Mouse (Mus musculus): ENCODE results near the gene Igfbp1. TPM values are rescaled to one million over a fixed set of nuclear protein-coding genes. Genes with fewer than 3 reads are reported as not detected.

Igfbp1 gene
- 0.12 TPM in 1 of 2 replicates, not detected in the other for polyA plus RNA-seq (2016; fragmentation: Nextera tagmentation; extraction: Ambion mirVana)

DNA sequence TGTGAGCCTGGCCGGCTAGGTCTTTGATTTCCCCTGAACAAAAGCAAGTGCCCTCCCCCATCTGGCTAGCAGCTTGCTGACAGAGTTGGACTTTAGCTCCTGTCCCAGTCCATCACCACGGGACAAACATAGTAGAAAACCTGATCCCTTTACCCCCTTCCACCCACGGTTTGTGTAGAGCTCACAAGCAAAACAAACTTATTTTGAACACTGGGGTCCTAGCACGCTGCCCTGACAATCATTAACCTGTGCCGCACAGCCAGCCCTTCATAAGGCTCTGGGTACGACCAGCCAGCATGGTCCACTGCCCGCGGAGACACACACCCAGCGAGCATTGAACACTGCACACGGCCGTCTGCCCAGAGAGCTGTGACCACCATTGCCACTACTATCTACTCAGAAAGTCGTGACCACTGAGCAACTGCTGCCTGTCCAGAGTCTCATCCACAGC, at the start of gene Igfbp1:
Gene Igfbp1, plus strand, starts transcription at position 292 of the 451 bp plus-strand sequence.
- 0 out of 2 replicates have a peak, but pooled peaks cover 4% of the 10 kb centered on the region for H3K27me3 ChIP-seq (replicated peaks; ENCODE audit: low read depth, poor library complexity, severe bottlenecking)
- H3K9me3 ChIP-seq: no peaks in the 10 kb centered on the region; the same call in 1 of the 2 replicates
- H3K4me1 ChIP-seq: peaks cover 19% of the 10 kb centered on the region
- peak within 1 kb of the TSS; percentile 58 for H3K27ac ChIP-seq (replicated peaks)
- WGBS: 53% methylated on average over 12 of the region's 12 CpGs
- DNase-seq (ENCODE audit: low spot score): no peak
- no peak within 1 kb of the TSS for H3K4me3 ChIP-seq
- no peaks in the 10 kb centered on the region for H3K36me3 ChIP-seq (replicated peaks)

DNA sequence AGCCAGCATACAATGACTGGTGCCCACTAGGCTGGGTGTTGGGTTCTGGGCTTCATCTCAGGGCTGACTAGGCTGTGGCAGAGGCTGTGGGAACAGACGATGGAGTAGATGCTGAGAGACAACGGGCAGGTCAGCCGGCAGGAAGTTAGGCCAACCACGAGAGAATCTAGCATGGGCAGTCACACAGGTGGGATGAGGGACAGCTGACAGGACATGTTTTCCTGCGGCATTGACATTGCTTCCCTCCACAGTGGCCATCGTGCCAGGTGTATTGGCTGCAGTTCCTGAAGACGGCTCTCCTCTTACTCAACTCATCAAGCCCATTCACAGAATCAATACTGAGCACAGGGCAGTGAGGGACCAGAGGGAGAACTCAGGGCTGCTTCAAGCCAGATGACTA, 49.6 kb upstream of the Igfbp1 start:
- H3K27me3 ChIP-seq (replicated peaks; ENCODE audit: low read depth, poor library complexity, severe bottlenecking): no peaks in the 10 kb centered on the region
- H3K4me1 ChIP-seq: peaks cover 5% of the 10 kb centered on the region; the same call in 1 of the 2 replicates
- H3K36me3 ChIP-seq (replicated peaks): no peaks in the 10 kb centered on the region; the same call in 1 of the 2 replicates
- no peak overlapping the region for H3K4me3 ChIP-seq
- DNase-seq (ENCODE audit: low spot score): no peak
- no peak overlapping the region for H3K27ac ChIP-seq (replicated peaks)
- H3K9me3 ChIP-seq: no peaks in the 10 kb centered on the region
- 90% methylated on average over 7 of the region's 7 CpGs for WGBS

DNA sequence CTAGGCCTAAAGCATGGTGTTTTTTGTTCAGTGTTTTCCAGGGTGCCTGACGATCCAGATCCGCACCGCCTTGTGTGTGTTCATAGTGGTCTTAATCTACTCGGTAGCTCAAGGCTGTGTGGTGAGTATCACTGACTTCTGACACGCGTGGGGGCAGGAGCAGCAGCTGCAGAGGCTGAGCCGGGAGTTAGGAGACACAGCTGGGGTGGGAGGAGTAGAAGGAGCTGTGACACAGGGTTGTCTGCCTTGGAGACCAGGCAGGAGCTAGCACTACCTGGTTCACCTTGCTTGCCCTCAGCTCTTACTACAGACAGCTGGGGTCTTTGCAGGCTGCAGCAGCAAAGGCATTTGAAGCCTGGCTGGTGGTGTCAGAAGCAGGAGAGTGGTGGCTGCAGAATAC, 48.1 kb upstream of the Igfbp1 start:
- H3K27me3 ChIP-seq (replicated peaks; ENCODE audit: low read depth, poor library complexity, severe bottlenecking): no peaks in the 10 kb centered on the region
- no peaks in the 10 kb centered on the region for H3K9me3 ChIP-seq
- H3K4me3 ChIP-seq: no peak overlapping the region
- H3K4me1 ChIP-seq: peaks cover 5% of the 10 kb centered on the region; the same call in 1 of the 2 replicates
- DNase-seq (ENCODE audit: low spot score): no peak
- H3K36me3 ChIP-seq (replicated peaks): no peaks in the 10 kb centered on the region; the same call in 1 of the 2 replicates
- WGBS: 72% methylated on average over 7 of the region's 7 CpGs
- H3K27ac ChIP-seq (replicated peaks): no peak overlapping the region; the same call in 1 of the 2 replicates

DNA sequence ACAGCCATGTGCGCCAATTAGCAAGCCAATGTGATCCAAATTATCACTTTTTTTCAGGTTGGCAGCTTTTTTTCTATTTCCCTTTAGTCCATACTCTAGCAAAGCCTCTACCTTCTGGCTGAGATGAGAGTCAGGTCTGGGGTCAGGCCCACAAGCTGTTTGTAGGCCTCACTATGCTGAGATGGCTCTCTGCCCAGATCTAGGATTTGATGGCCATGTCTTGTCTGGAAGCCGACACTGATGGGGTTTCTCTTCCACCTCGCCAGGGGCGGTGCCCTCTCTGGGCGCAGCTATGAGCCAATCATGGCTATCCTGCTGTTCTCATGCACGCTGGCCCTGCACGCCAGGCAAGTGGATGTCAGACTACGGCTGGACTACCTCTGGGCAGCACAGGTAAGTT, 47.1 kb upstream of the Igfbp1 start:
- Histone ChIP-seq H3K27ac (replicated peaks) (no peak overlapping the region), H3K9me3 (no peaks in the 10 kb centered on the region), H3K4me3 (no peak overlapping the region), H3K36me3 (replicated peaks) (no peaks in the 10 kb centered on the region), H3K4me1 (peaks cover 5% of the 10 kb centered on the region; the same call in 1 of the 2 replicates), H3K27me3 (replicated peaks; ENCODE audit: low read depth, poor library complexity, severe bottlenecking) (no peaks in the 10 kb centered on the region)
- DNase-seq (ENCODE audit: low spot score): no peak
- 96% methylated on average over 8 of the region's 8 CpGs for WGBS

DNA sequence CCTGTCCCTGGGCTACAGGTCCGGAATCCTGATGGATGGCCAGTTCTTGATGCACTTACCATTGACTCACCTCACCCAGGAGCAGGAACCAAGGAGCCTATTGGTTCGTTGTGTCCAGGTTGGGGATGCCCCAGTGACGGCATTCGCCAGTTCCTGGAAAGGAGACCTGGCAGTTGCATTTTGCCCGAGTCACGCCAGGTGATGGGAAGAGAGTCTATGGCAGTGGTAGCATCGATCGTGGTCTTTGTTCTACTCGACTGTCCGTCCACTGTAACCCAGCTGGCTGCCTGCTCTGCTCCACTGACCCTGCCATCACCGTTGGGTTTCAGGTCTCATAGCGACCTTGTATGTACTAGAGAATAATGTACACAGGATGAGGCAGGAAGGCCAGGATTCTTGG, 45.2 kb upstream of the Igfbp1 start:
- Histone ChIP-seq H3K36me3 (replicated peaks) (no peaks in the 10 kb centered on the region), H3K27ac (replicated peaks) (no peak overlapping the region), H3K4me3 (no peak overlapping the region), H3K27me3 (replicated peaks; ENCODE audit: low read depth, poor library complexity, severe bottlenecking) (no peaks in the 10 kb centered on the region), H3K9me3 (no peaks in the 10 kb centered on the region), H3K4me1 (peaks cover 5% of the 10 kb centered on the region; the same call in 1 of the 2 replicates)
- DNase-seq (ENCODE audit: low spot score): no peak
- 93% methylated on average over 12 of the region's 12 CpGs for WGBS

DNA sequence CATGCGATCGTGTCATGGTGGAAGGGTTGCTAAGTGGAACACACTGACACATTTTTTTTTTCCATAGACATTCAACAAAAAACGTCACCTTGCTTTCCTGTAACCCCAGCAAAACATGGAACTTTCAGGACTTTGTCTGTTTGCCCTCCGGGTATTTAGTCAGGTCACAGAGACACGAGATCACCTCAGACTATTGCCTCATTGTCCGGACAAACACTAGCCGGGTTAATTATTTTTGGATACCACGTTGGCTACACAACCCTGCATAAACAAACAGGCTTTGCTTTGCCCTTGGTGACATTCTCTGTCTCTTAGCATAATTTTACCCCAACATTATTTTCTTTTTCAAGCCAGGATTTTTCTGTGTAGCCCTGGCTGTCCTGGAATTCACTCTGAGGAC, 44.5 kb upstream of the Igfbp1 start:
- DNase-seq (ENCODE audit: low spot score): no peak
- no peak overlapping the region for H3K27ac ChIP-seq (replicated peaks)
- WGBS: 79% methylated on average over 8 of the region's 8 CpGs

DNA sequence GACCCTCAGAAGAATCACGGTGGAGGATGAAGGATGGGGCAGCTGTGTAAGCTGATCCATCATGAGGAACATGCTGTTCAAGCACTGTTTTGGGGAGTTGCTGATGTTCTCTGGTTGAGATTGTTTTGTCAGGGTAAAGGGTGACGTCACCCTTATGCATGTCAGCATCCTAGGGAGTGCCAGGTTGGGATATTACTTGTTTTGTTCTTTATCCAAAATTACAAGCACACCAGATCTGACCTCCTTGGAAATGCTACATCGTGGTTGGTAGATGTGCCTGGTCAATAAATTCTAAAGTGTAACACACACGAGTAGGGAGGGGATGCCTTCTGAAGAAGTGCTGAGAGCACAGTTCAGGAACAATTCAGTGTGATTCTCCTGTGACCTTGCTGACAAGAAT, 41.2 kb upstream of the Igfbp1 start:
- Histone ChIP-seq H3K4me1 (peaks cover 15% of the 10 kb centered on the region), H3K27me3 (replicated peaks; ENCODE audit: low read depth, poor library complexity, severe bottlenecking) (no peaks in the 10 kb centered on the region), H3K36me3 (replicated peaks) (no peaks in the 10 kb centered on the region), H3K4me3 (no peak overlapping the region), H3K9me3 (no peaks in the 10 kb centered on the region), H3K27ac (replicated peaks) (no peak overlapping the region)
- WGBS: 78% methylated on average over 4 of the region's 4 CpGs
- no peak for DNase-seq (ENCODE audit: low spot score)

More for the DNA sequence above, 44.5 kb upstream of the Igfbp1 start:
- Histone ChIP-seq H3K4me1 (peaks cover 5% of the 10 kb centered on the region; the same call in 1 of the 2 replicates), H3K27me3 (replicated peaks; ENCODE audit: low read depth, poor library complexity, severe bottlenecking) (no peaks in the 10 kb centered on the region), H3K4me3 (no peak overlapping the region), H3K9me3 (no peaks in the 10 kb centered on the region), H3K36me3 (replicated peaks) (no peaks in the 10 kb centered on the region)

DNA sequence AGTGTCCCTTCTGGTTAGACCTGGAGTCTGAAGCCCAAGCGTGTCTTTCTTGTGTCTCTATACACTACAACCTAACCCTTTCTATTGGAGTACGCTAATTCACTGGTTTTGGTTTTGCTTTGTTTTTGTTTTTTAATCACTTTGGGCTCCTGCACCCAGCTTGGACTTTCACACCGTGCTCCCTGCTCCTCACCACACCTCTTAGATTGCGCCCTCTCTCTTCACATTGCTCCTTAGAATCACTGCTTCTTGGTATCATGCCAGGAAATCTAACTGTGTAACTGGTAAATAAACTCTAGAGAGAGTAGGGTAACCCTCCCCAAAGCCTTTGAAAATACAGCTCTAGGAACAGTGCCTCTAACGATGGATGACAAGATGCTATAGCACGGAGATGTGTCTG, 39.4 kb upstream of the Igfbp1 start:
- WGBS: 87% methylated on average over 6 of the region's 6 CpGs
- Histone ChIP-seq H3K9me3 (no peaks in the 10 kb centered on the region), H3K4me3 (no peak overlapping the region), H3K27me3 (replicated peaks; ENCODE audit: low read depth, poor library complexity, severe bottlenecking) (no peaks in the 10 kb centered on the region), H3K4me1 (peaks cover 16% of the 10 kb centered on the region), H3K36me3 (replicated peaks) (no peaks in the 10 kb centered on the region), H3K27ac (replicated peaks) (no peak overlapping the region)
- DNase-seq (ENCODE audit: low spot score): no peak

DNA sequence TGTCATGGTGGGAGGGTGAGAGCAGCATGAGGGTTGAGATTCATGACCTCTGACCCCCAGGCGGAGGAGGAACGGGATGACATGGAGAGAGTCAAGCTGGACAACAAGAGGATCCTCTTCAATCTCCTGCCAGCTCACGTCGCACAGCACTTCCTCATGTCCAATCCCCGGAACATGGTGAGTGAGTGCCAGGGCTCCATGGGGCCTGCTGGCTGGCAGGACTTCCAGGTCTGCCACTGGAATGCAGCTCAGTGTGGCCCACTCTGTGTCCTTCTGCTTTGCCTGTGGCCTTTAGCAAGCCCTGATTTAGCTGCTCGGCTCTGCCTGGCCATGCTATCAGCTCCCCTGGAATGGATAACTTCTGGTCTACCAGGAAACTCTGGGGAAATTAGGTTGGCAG, 37.4 kb upstream of the Igfbp1 start:
- Histone ChIP-seq H3K9me3 (no peaks in the 10 kb centered on the region), H3K36me3 (replicated peaks) (no peaks in the 10 kb centered on the region), H3K27me3 (replicated peaks; ENCODE audit: low read depth, poor library complexity, severe bottlenecking) (no peaks in the 10 kb centered on the region), H3K4me1 (peaks cover 16% of the 10 kb centered on the region), H3K27ac (replicated peaks) (0 out of 2 replicates have a peak overlapping the region, but pooled peaks have one; percentile 15), H3K4me3 (no peak overlapping the region)
- 74% methylated on average over 6 of the region's 6 CpGs for WGBS
- DNase-seq (ENCODE audit: low spot score): no peak

DNA sequence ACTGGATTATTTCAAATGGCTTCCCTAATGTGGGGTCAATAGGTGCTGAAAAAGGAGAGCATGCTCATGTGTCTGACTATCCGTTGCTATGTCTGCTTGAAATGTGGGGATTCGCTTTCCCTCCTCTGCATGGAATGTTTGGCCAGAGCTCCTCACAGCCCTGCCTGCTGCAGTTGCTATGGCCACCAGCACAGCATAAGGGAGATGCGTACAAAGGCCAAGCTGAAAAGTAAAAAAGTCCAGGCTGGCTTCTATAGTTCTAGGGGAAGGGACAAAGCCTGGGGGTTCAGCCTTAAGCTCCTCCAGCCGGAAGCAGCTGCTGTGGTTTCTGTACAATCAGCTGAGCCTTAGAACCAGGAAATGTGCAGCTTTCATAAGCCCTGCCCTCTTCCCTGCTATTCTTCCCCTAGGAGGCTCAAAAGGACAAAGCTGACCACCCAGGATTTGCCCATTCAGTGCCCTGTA, 36.9 kb upstream of the Igfbp1 start:
- Histone ChIP-seq H3K4me3 (no peak overlapping the region), H3K4me1 (peaks cover 16% of the 10 kb centered on the region), H3K27me3 (replicated peaks; ENCODE audit: low read depth, poor library complexity, severe bottlenecking) (no peaks in the 10 kb centered on the region), H3K36me3 (replicated peaks) (no peaks in the 10 kb centered on the region), H3K9me3 (no peaks in the 10 kb centered on the region), H3K27ac (replicated peaks) (peak overlapping the region; percentile 15; the same call in 1 of the 2 replicates)
- 62% methylated on average over 4 of the region's 4 CpGs for WGBS
- DNase-seq (ENCODE audit: low spot score): no peak

DNA sequence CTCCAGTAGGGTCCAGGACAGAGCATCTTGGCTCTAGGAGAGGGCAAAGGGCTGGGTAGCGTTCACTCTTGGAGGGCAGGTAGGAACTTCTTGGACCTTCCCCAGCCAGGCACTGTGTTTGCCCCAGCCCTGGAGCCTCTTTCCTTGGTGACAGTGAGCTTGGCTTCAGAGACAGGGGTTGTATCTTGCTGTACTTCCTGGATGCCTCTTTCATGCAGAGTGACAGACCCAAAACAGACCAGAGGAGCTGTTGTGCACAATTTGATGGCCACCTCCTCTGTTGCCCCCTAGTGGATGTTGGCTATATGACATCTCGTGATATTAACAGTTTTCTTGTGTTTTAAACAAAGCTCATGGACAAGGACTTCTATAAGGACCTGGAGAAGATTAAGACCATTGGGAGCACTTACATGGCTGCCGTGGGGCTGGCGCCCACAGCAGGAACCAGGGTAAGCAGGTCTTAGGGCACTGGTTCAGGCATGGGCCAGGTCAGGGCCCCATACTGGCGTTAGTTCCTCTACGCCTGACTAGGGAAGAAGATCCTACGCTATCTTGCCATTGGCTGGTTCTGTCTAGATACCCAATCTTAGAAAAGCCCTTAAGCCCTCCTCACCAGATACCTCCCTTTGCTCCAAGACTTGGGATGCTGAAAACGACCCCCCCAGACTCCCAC, 35.9 kb upstream of the Igfbp1 start:
- H3K36me3 ChIP-seq (replicated peaks): no peaks in the 10 kb centered on the region
- no peak overlapping the region for H3K4me3 ChIP-seq
- H3K27me3 ChIP-seq (replicated peaks; ENCODE audit: low read depth, poor library complexity, severe bottlenecking): no peaks in the 10 kb centered on the region
- H3K4me1 ChIP-seq: peaks cover 16% of the 10 kb centered on the region
- H3K9me3 ChIP-seq: no peaks in the 10 kb centered on the region
- WGBS: 80% methylated on average over 8 of the region's 8 CpGs
- peak; percentile 46 for DNase-seq (ENCODE audit: low spot score)
- H3K27ac ChIP-seq (replicated peaks): peak overlapping the region; percentile 15; the same call in 1 of the 2 replicates

DNA sequence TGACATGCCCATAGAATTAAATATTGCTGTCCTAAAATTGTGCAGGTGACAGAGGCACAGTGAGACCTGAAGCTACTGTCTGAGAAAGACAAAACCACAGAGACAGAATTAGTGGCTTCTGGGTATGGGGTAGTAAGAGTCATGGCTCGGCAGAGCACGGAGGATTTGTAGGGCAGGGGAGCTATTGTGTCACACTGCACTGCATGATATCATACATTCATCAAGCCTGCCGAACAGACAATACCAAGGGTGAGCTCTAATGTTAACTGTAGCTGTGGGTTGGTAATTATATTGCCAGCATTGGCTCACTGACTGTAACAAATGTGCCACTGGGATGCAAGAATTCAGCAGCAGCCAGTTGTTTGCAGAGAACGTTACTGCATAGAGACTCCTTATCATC, 33.2 kb upstream of the Igfbp1 start:
- 83% methylated on average over 4 of the region's 4 CpGs for WGBS
- DNase-seq (ENCODE audit: low spot score): no peak
- H3K27me3 ChIP-seq (replicated peaks; ENCODE audit: low read depth, poor library complexity, severe bottlenecking): no peaks in the 10 kb centered on the region

DNA sequence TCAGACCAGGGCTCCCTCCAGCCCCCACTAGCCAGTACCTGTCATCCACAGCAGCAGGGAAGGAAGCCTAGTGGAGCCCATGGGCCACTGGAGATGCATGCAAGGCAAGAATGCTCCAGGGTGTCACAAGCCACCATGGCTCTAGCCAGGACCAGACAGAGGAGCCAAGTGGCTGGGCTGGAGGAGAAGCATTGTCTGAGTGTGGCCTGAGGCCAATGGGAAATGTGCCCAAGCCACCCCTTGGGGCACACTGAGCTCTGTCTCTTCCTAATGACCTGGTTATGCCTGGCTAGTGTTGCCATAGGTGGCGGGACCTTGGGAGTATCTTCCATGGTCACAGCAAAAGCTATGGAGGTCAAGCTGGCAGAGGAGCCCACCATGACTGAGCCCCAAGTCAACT, 27.9 kb upstream of the Igfbp1 start:
- Histone ChIP-seq H3K4me1 (no peaks in the 10 kb centered on the region), H3K36me3 (replicated peaks) (no peaks in the 10 kb centered on the region; the same call in 1 of the 2 replicates), H3K27ac (replicated peaks) (no peak overlapping the region), H3K9me3 (no peaks in the 10 kb centered on the region), H3K27me3 (replicated peaks; ENCODE audit: low read depth, poor library complexity, severe bottlenecking) (no peaks in the 10 kb centered on the region), H3K4me3 (no peak overlapping the region)
- WGBS: 100% methylated on average over 1 of the region's 1 CpGs
- DNase-seq (ENCODE audit: low spot score): no peak

More for the DNA sequence above, 33.2 kb upstream of the Igfbp1 start:
- no peaks in the 10 kb centered on the region for H3K9me3 ChIP-seq
- no peaks in the 10 kb centered on the region; the same call in 1 of the 2 replicates for H3K36me3 ChIP-seq (replicated peaks)
- H3K4me1 ChIP-seq: peaks cover 16% of the 10 kb centered on the region
- no peak overlapping the region for H3K27ac ChIP-seq (replicated peaks)
- H3K4me3 ChIP-seq: no peak overlapping the region
